Mouse (Mus musculus) megakaryocyte-erythroid progenitor cell, adult 5 weeks (primary cell): ENCODE results near the gene Cyp27a1. TPM values are rescaled to one million over a fixed set of nuclear protein-coding genes. Genes with fewer than 3 reads are reported as not detected.

Source experiments
- polyA plus RNA-seq: library from polyadenylated mRNA; stranded (reverse); fragments of >175 nt; gene quantifications from 2 replicates; pipeline ENCODE4 v1.2.3, GENCODE M21; 2012

Gene Cyp27a1
- polyA plus RNA-seq = 1.7 and 2.8 TPM in 2 replicates

DNA sequence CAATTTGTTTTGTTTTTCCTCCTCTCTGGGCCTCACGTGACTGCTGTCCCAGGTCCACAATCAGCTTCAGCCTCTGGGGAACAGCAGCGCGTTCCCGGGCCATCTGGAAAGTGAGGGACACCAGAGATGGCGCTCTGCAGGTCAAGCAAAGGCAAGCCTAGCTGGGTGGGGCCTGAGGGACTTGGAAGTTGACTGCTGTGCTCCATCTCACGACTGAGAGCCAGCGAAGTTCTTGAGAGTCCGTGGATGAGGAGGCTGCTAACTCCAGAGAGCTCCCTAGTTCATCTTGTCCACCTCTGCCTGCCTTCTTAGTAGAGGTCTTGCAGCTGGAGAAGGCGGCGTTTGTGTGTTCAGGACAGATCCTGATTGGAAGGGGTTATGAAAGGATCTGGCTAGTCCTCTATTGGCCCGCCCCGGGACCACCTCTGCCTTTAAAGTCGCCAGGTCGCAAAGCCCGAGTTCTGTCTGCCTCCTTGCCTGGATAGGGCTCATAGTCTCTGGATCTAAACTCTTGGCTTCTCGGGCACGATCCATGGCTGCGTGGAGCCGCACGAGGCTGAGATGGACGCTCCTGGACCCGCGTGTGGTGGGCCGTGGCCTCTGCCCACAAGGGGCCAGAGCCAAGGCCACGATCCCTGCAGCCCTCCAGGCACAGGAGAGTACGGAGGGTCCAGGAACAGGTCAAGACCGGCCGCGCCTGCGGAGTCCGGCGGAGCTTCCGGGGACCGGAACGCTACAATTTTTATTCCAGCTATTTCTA is at the start of gene Cyp27a1:
Gene Cyp27a1 (plus strand): TSS at position 476 of the 760 bp plus-strand sequence.

DNA sequence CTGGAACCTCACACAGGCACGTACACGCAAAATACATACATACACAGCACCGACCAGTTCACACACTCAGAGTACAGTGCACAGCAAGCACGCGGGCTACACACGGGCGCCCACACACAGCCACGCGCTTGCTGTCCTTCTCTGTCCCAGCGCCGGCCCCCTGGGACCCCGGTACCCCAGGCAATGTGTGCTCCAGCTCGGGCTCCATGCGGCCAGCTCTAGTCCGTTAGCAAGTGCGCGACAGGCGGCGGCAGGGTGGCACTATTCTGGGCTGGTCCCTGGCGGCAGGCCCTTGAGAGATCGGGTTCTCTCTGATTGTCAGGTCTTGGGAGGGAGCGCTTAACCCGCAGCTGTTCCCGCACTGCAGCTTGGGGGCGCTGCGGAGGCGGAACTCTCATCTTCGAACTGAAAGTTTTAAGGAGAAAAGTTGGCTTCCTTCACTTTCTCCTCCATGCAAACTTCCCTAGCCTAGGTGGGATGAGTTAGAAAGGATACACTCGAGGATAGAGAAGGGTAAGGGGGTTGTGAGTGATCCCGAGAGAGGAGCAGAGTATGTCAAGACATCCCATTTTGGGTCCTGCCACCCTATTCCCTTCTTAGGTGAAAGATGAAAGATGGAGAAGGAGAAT is 35.4 kb downstream of the Cyp27a1 start, which contains the start of gene Prkag3:
Gene Prkag3 (minus strand): TSS at position 579 of the 629 bp plus-strand sequence.

DNA sequence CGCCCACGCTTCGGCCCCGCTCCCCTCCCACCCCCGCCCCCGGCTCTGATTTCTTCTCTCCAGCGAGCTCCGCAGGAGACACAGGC is 58.3 kb downstream of the Cyp27a1 start, which contains the start of gene Wnt6:
Gene Wnt6 (plus strand): TSS at position 48 of the 86 bp plus-strand sequence.

Other genes with a start within 250 kb of the Cyp27a1 start
- gene Cnot9, start 207.5 kb upstream of the Cyp27a1 start, polyA plus RNA-seq = 14.6 and 14.8 TPM in 2 replicates
- gene Plcd4, start 170.7 kb upstream of the Cyp27a1 start, polyA plus RNA-seq = not detected in 2 replicates
- gene Usp37, start 169.3 kb upstream of the Cyp27a1 start, polyA plus RNA-seq = 2.0 and 2.9 TPM in 2 replicates
- gene Zfp142, start 125.3 kb upstream of the Cyp27a1 start, polyA plus RNA-seq = 12.2 and 16.2 TPM in 2 replicates
- gene Bcs1l, start 125.3 kb upstream of the Cyp27a1 start, polyA plus RNA-seq = 3.9 and 4.0 TPM in 2 replicates
- 10.2 and 12.5 TPM in 2 replicates for gene Rnf25, start 112.2 kb upstream of the Cyp27a1 start, polyA plus RNA-seq
- gene Stk36, start 112.1 kb upstream of the Cyp27a1 start, polyA plus RNA-seq = 0.04 and 0.17 TPM in 2 replicates
- 14.3 and 20.3 TPM in 2 replicates for gene Ttll4, start 51.8 kb upstream of the Cyp27a1 start, polyA plus RNA-seq
- gene Prkag3, start 35.6 kb downstream of the Cyp27a1 start, polyA plus RNA-seq = not detected in 2 replicates
- 0.91 and 1.3 TPM in 2 replicates for gene Wnt6, start 58.3 kb downstream of the Cyp27a1 start, polyA plus RNA-seq
- 0.17 and 1.3 TPM in 2 replicates for gene Wnt10a, start 77.9 kb downstream of the Cyp27a1 start, polyA plus RNA-seq
- gene Cdk5r2, start 141.4 kb downstream of the Cyp27a1 start, polyA plus RNA-seq = 0.04 and 0.05 TPM in 2 replicates
- gene Fev, start 171.8 kb downstream of the Cyp27a1 start, polyA plus RNA-seq = 0.65 TPM in 1 of 2 replicates, not detected in the other
- not detected in 2 replicates for gene Cryba2, start 179.6 kb downstream of the Cyp27a1 start, polyA plus RNA-seq
- 0.02 and 0.03 TPM in 2 replicates for gene Cfap65, start 222.0 kb downstream of the Cyp27a1 start, polyA plus RNA-seq
- gene Ihh, start 238.1 kb downstream of the Cyp27a1 start, polyA plus RNA-seq = 0.17 and 0.60 TPM in 2 replicates